Mouse (Mus musculus): ENCODE measurements around the gene Ppp1r16b.

GRCm38 (mm10) chr2:158681714-158682113, 16.5 kb downstream of the Ppp1r16b start:
- no peak for TF ChIP-seq CTCF (IDR thresholded peaks at IDR 0.05; ENCODE audit: insufficient read depth, low read depth, low read length)
- TF ChIP-seq POLR2A (IDR thresholded peaks at IDR 0.05; ENCODE audit: insufficient read depth, low read depth, low read length), result no peak

Measured in olfactory bulb, adult 2 months (tissue).